Mouse (Mus musculus) lung, embryonic 16.5 days (tissue): Measurements from ENCODE around the gene Ctsa. TPM values are rescaled to one million over a fixed set of nuclear protein-coding genes. Genes with fewer than 3 reads are reported as not detected.

Experiments used
- ATAC-seq: fragments of 200-750 bp; cut with Nextera tagmentation; 2 replicates; pipeline ENCODE4 v1.8.0; 2017; ENCODE audit warnings: low read depth, mild to moderate bottlenecking, moderate library complexity
- H3K27ac ChIP-seq: fragments of 300-500 bp; sonication (generic); 2 replicates; pipeline ENCODE4 v1.5.1; 2014; ENCODE audit warnings: mild to moderate bottlenecking, control low read depth, low read length
- H3K27me3 ChIP-seq: fragments of 300-500 bp; sonication (generic); 2 replicates; pipeline ENCODE4 v1.6.1; 2014; ENCODE audit warnings: low read depth, low read length, mixed read lengths; ENCODE audit not compliant: control insufficient read depth, insufficient read depth
- H3K36me3 ChIP-seq: fragments of 300-500 bp; sonication (generic); 2 replicates; pipeline ENCODE4 v1.6.1; 2014; ENCODE audit warnings: low read length; ENCODE audit not compliant: control insufficient read depth, insufficient read depth
- H3K4me1 ChIP-seq: fragments of 300-500 bp; sonication (generic); replicated peaks from 2 replicates; pipeline ENCODE4 v1.6.1; 2014; ENCODE audit warnings: low read length, mixed read lengths; ENCODE audit not compliant: control insufficient read depth, insufficient read depth
- H3K4me2 ChIP-seq: fragments of 300-500 bp; sonication (generic); 2 replicates; pipeline ENCODE4 v1.6.1; 2014; ENCODE audit warnings: low read depth, low read length, control low read depth
- H3K4me3 ChIP-seq: fragments of 300-500 bp; sonication (generic); 2 replicates; pipeline ENCODE4 v1.5.1; 2014; ENCODE audit warnings: mild to moderate bottlenecking, low read length, control low read depth
- H3K9ac ChIP-seq: fragments of 300-500 bp; sonication (generic); 2 replicates; pipeline ENCODE4 v1.6.1; 2014; ENCODE audit warnings: low read length, control low read depth
- H3K9me3 ChIP-seq: fragments of 300-500 bp; sonication (generic); 2 replicates; pipeline ENCODE4 v1.6.1; 2016; ENCODE audit warnings: low read length; ENCODE audit not compliant: control insufficient read depth
- WGBS: fragments of 180-500 bp; shearing (Covaris S2); extraction: QIAGEN DNeasy Blood & Tissue Kit; methylation state at CpG from one replicate; pipeline ENCODE4 v1.1.7; 2014; 5-methylcytosine and 5-hydroxymethylcytosine counted together
- polyA plus RNA-seq: library from polyadenylated mRNA; unstranded; fragments of >200 nt; fragmentation: Nextera tagmentation; extraction: Ambion mirVana; gene quantifications from 2 replicates; pipeline ENCODE4 v1.2.1, GENCODE M21; 2015

Ctsa gene
- polyA plus RNA-seq, 1 experiment from 2014 or later = 156 TPM

GRCm38 (mm10) chr2:164803201-164803920 lies 29.3 kb upstream of the Ctsa start:
- 87% methylated on average over 16 of the region's 16 CpGs for WGBS
- H3K9me3 ChIP-seq = no peaks in the 10 kb centered on the region
- peak overlapping the region; percentile 77 for H3K9ac ChIP-seq
- H3K4me1 ChIP-seq = peaks cover 12% of the 10 kb centered on the region
- peaks cover 11% of the 10 kb centered on the region for H3K36me3 ChIP-seq
- H3K27ac ChIP-seq = no peak overlapping the region
- peak overlapping the region; percentile 88; the same call in 1 of the 2 replicates for H3K4me3 ChIP-seq
- no peaks in the 10 kb centered on the region for H3K27me3 ChIP-seq
- peak overlapping the region; percentile 69 for H3K4me2 ChIP-seq
- ATAC-seq = no peak

GRCm38 (mm10) chr2:164803921-164804313 lies 28.8 kb upstream of the Ctsa start:
- 70% methylated on average over 1 of the region's 1 CpGs for WGBS
- H3K27ac ChIP-seq = no peak overlapping the region
- peaks cover 12% of the 10 kb centered on the region for H3K4me1 ChIP-seq
- H3K9ac ChIP-seq = peak overlapping the region; percentile 77
- H3K36me3 ChIP-seq = peaks cover 11% of the 10 kb centered on the region
- H3K9me3 ChIP-seq = no peaks in the 10 kb centered on the region
- ATAC-seq = no peak
- peak overlapping the region; percentile 88 for H3K4me3 ChIP-seq
- peak overlapping the region; percentile 69 for H3K4me2 ChIP-seq
- H3K27me3 ChIP-seq = no peaks in the 10 kb centered on the region

GRCm38 (mm10) chr2:164804533-164805331 lies 27.9 kb upstream of the Ctsa start, which contains the start of the genes Acot8 and Zswim3:
TSS of gene Acot8 (minus strand) at chr2:164804882.
TSS of gene Zswim3 (plus strand) at chr2:164805098.
- WGBS = under 1% methylated on average over 47 of the region's 47 CpGs

GRCm38 (mm10) chr2:164805332-164805718 lies 27.3 kb upstream of the Ctsa start:
- no peaks in the 10 kb centered on the region for H3K9me3 ChIP-seq
- H3K4me1 ChIP-seq = peaks cover 12% of the 10 kb centered on the region
- no peaks in the 10 kb centered on the region for H3K27me3 ChIP-seq
- H3K9ac ChIP-seq = peak overlapping the region; percentile 86
- WGBS = 2% methylated on average over 21 of the region's 21 CpGs
- peak; percentile 63 for ATAC-seq
- H3K27ac ChIP-seq = peak overlapping the region; percentile 80
- H3K36me3 ChIP-seq = peaks cover 7% of the 10 kb centered on the region
- H3K4me3 ChIP-seq = peak overlapping the region; percentile 88
- H3K4me2 ChIP-seq = peak overlapping the region; percentile 77

More at GRCm38 (mm10) chr2:164804533-164805331, 27.9 kb upstream of the Ctsa start, which contains the start of the genes Acot8 and Zswim3:
- H3K4me1 ChIP-seq = peaks cover 12% of the 10 kb centered on the region
- ATAC-seq = peak; percentile 98
- no peaks in the 10 kb centered on the region for H3K27me3 ChIP-seq
- H3K9ac ChIP-seq = peak within 1 kb of the TSS; percentile 86
- peak within 1 kb of the TSS; percentile 80 for H3K27ac ChIP-seq
- H3K9me3 ChIP-seq = no peaks in the 10 kb centered on the region
- peaks cover 7% of the 10 kb centered on the region for H3K36me3 ChIP-seq
- H3K4me2 ChIP-seq = peak within 1 kb of the TSS; percentile 77
- peak within 1 kb of the TSS; percentile 88 for H3K4me3 ChIP-seq

GRCm38 (mm10) chr2:164806614-164807013 lies 26.1 kb upstream of the Ctsa start:
- Histone ChIP-seq H3K9ac (no peak overlapping the region), H3K9me3 (no peaks in the 10 kb centered on the region), H3K36me3 (peaks cover 2% of the 10 kb centered on the region; the same call in 1 of the 2 replicates), H3K4me3 (no peak overlapping the region), H3K27me3 (no peaks in the 10 kb centered on the region), H3K27ac (no peak overlapping the region), H3K4me2 (no peak overlapping the region), H3K4me1 (peaks cover 12% of the 10 kb centered on the region)
- no peak for ATAC-seq
- WGBS = 72% methylated on average over 7 of the region's 7 CpGs

- Histone ChIP-seq H3K4me1 (peaks cover 7% of the 10 kb centered on the region), H3K27ac (no peak overlapping the region), H3K36me3 (peaks cover 2% of the 10 kb centered on the region; the same call in 1 of the 2 replicates), H3K27me3 (no peaks in the 10 kb centered on the region), H3K4me2 (no peak overlapping the region), H3K4me3 (no peak overlapping the region), H3K9me3 (no peaks in the 10 kb centered on the region), H3K9ac (no peak overlapping the region)
- ATAC-seq = no peak
- 65% methylated on average over 2 of the region's 2 CpGs for WGBS
These were observed 19.1 kb upstream of the Ctsa start for GRCm38 (mm10) chr2:164813557-164813956.

GRCm38 (mm10) chr2:164815348-164815747 lies 17.3 kb upstream of the Ctsa start:
- Histone ChIP-seq H3K27me3 (no peaks in the 10 kb centered on the region), H3K4me2 (no peak overlapping the region)
- 86% methylated on average over 5 of the region's 5 CpGs for WGBS

GRCm38 (mm10) chr2:164815821-164816220 lies 16.9 kb upstream of the Ctsa start:
- Histone ChIP-seq H3K9ac (no peak overlapping the region), H3K27me3 (no peaks in the 10 kb centered on the region), H3K36me3 (peaks cover 8% of the 10 kb centered on the region; the same call in 1 of the 2 replicates), H3K4me1 (peaks cover 7% of the 10 kb centered on the region), H3K4me2 (no peak overlapping the region), H3K9me3 (no peaks in the 10 kb centered on the region), H3K4me3 (no peak overlapping the region), H3K27ac (no peak overlapping the region)
- ATAC-seq = no peak
- WGBS = 87% methylated on average over 8 of the region's 8 CpGs

More at GRCm38 (mm10) chr2:164815348-164815747, 17.3 kb upstream of the Ctsa start:
- Histone ChIP-seq H3K9me3 (no peaks in the 10 kb centered on the region), H3K4me3 (no peak overlapping the region), H3K36me3 (peaks cover 4% of the 10 kb centered on the region; the same call in 1 of the 2 replicates), H3K4me1 (peaks cover 7% of the 10 kb centered on the region), H3K9ac (no peak overlapping the region), H3K27ac (no peak overlapping the region)
- ATAC-seq = no peak

- 53% methylated on average over 6 of the region's 6 CpGs for WGBS
- Histone ChIP-seq H3K27me3 (no peaks in the 10 kb centered on the region), H3K9ac (no peak overlapping the region), H3K36me3 (peaks cover 12% of the 10 kb centered on the region; the same call in 1 of the 2 replicates), H3K4me2 (no peak overlapping the region), H3K9me3 (no peaks in the 10 kb centered on the region), H3K27ac (no peak overlapping the region), H3K4me1 (peaks cover 7% of the 10 kb centered on the region), H3K4me3 (no peak overlapping the region)
- ATAC-seq = 0 out of 2 replicates have a peak, but pooled peaks have one; percentile 12
These were observed 15.5 kb upstream of the Ctsa start for GRCm38 (mm10) chr2:164817206-164817605.
